Mouse (Mus musculus) ES-Bruce4 (cell line): ENCODE data around the gene Wdr82. TPM values are rescaled to one million over a fixed set of nuclear protein-coding genes. Genes with fewer than 3 reads are reported as not detected.
A peak's percentile ranks its signal among the peaks of the same experiment; 100 is the strongest.

ENCODE experiments used
- H3K27ac ChIP-seq: 2 replicates; pipeline ENCODE4 v1.5.1; 2012; ENCODE audit warnings: low read length, inconsistent platforms; ENCODE audit not compliant: insufficient read depth
- H3K27me3 ChIP-seq: 2 replicates; pipeline ENCODE4 v1.6.1; 2012; ENCODE audit warnings: mild to moderate bottlenecking, low read length, inconsistent platforms; ENCODE audit not compliant: control insufficient read depth, poor library complexity, insufficient read depth, severe bottlenecking
- H3K36me3 ChIP-seq: 2 replicates; pipeline ENCODE4 v1.6.1; 2012; ENCODE audit warnings: inconsistent platforms, mild to moderate bottlenecking, low read length, moderate library complexity; ENCODE audit not compliant: control insufficient read depth, poor library complexity, insufficient read depth, severe bottlenecking
- H3K4me1 ChIP-seq: one replicate; pipeline ENCODE4 v1.8.1; 2011; ENCODE audit warnings: low read length; ENCODE audit not compliant: control insufficient read depth, insufficient read depth
- H3K4me3 ChIP-seq: 2 replicates; pipeline ENCODE4 v1.5.1; 2011; ENCODE audit warnings: low read depth, mild to moderate bottlenecking, low read length
- H3K9ac ChIP-seq: 2 replicates; pipeline ENCODE4 v1.6.1; 2012; ENCODE audit warnings: low read depth, mild to moderate bottlenecking, inconsistent platforms; ENCODE audit not compliant: poor library complexity, severe bottlenecking
- H3K9me3 ChIP-seq: replicated peaks from 2 replicates; pipeline ENCODE4 v1.6.1; 2012; ENCODE audit warnings: mild to moderate bottlenecking, low read length, inconsistent platforms; ENCODE audit not compliant: control insufficient read depth, poor library complexity, insufficient read depth, severe bottlenecking
- CTCF ChIP-seq: IDR thresholded peaks from one replicate; pipeline ENCODE4 v1.8.1; 2011; ENCODE audit warnings: low read depth, low read length
- EP300 ChIP-seq: IDR thresholded peaks from 2 replicates; pipeline ENCODE4 v1.6.1; 2011; ENCODE audit warnings: low read depth, low read length; ENCODE audit not compliant: insufficient read depth
- POLR2A ChIP-seq: IDR thresholded peaks from one replicate; pipeline ENCODE4 v1.8.1; 2011; ENCODE audit warnings: low read length; ENCODE audit not compliant: insufficient read depth
- polyA plus RNA-seq: library from polyadenylated mRNA; stranded (reverse); fragments of >200 nt; gene quantifications from 2 replicates; pipeline ENCODE4 v1.2.4, GENCODE M21; 2011; ENCODE audit warnings: low read depth; ENCODE audit not compliant: missing spikeins, insufficient read depth, insufficient read length

Wdr82 gene
- polyA plus RNA-seq, 1 experiment: 118 TPM

GRCm38 (mm10) chr9:106202819-106203636 is 32.3 kb downstream of the Wdr82 start, which contains the start of gene Twf2:
Twf2 (plus strand) TSS chr9:106203108.
- Histone ChIP-seq H3K4me3 (peak within 1 kb of the TSS; percentile 97), H3K36me3 (no peaks in the 10 kb centered on the region), H3K27ac (no peak within 1 kb of the TSS), H3K4me1 (peaks cover 9% of the 10 kb centered on the region), H3K9ac (peak within 1 kb of the TSS; percentile 46), H3K27me3 (no peaks in the 10 kb centered on the region), H3K9me3 (no peaks in the 10 kb centered on the region)
- TF ChIP-seq EP300: no peak
- TF ChIP-seq POLR2A: peak; percentile 22

- no peak overlapping the region for H3K9ac ChIP-seq
- H3K4me1 ChIP-seq: peaks cover 9% of the 10 kb centered on the region
- peak overlapping the region; percentile 97; the same call in 1 of the 2 replicates for H3K4me3 ChIP-seq
- no peaks in the 10 kb centered on the region for H3K27me3 ChIP-seq
- no peaks in the 10 kb centered on the region for H3K9me3 ChIP-seq
- H3K27ac ChIP-seq: no peak overlapping the region
- H3K36me3 ChIP-seq: no peaks in the 10 kb centered on the region
- TF ChIP-seq POLR2A (no peak), CTCF (no peak), EP300 (no peak)
Observed at GRCm38 (mm10) chr9:106203990-106204851, 33.5 kb downstream of the Wdr82 start.

GRCm38 (mm10) chr9:106205713-106206290 is 35.1 kb downstream of the Wdr82 start:
- Histone ChIP-seq H3K9ac (no peak overlapping the region), H3K27me3 (no peaks in the 10 kb centered on the region), H3K4me3 (no peak overlapping the region), H3K4me1 (peaks cover 11% of the 10 kb centered on the region), H3K9me3 (no peaks in the 10 kb centered on the region), H3K36me3 (no peaks in the 10 kb centered on the region), H3K27ac (no peak overlapping the region)
- no peak for TF ChIP-seq POLR2A
- no peak for TF ChIP-seq CTCF
- TF ChIP-seq EP300: peak; percentile 70; the same call in 1 of the 2 replicates

- Histone ChIP-seq H3K36me3 (no peaks in the 10 kb centered on the region), H3K27me3 (no peaks in the 10 kb centered on the region), H3K4me3 (no peak overlapping the region), H3K9me3 (no peaks in the 10 kb centered on the region), H3K9ac (no peak overlapping the region), H3K27ac (no peak overlapping the region), H3K4me1 (peaks cover 11% of the 10 kb centered on the region)
- TF ChIP-seq POLR2A (no peak), CTCF (no peak), EP300 (no peak)
Observed at GRCm38 (mm10) chr9:106206515-106206914, 35.8 kb downstream of the Wdr82 start.

- H3K9me3 ChIP-seq: no peaks in the 10 kb centered on the region
- no peak overlapping the region for H3K9ac ChIP-seq
- 0 out of 2 replicates have a peak, but pooled peaks cover 3% of the 10 kb centered on the region for H3K36me3 ChIP-seq
- H3K4me1 ChIP-seq: peaks cover 15% of the 10 kb centered on the region
- no peak overlapping the region for H3K27ac ChIP-seq
- no peak for TF ChIP-seq CTCF
- no peak for TF ChIP-seq POLR2A
- TF ChIP-seq EP300: no peak
- H3K27me3 ChIP-seq: no peaks in the 10 kb centered on the region
- no peak overlapping the region for H3K4me3 ChIP-seq
Observed at GRCm38 (mm10) chr9:106208181-106208580, 37.5 kb downstream of the Wdr82 start.
